In the genomic region with DNA sequence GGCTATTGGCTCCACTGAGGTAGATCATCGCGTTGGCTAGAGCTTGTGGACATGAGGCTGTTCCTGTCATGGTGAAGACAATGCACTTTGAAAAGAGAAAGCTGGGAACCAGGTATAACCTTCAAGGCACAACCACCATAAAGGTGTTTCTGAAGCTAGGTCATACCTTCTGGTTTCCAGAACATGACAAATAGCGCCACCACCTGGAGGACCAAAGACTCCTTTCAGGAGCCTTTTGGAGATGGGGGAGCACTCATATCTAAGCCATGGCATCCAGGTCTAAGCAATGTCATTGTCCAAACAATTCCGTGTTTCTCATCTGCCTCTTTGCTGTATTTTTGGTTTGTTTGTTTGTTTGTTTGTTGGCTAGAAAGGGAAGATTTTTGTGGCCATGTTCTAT, we compare ENCODE assay signal across 21 mouse cellular contexts.
DNase-seq lines count a peak whose midpoint lies in the region; ATAC-seq and TF ChIP-seq lines count a peak whose summit lies in the region.
"Had no signal": no experiment of that assay in that cellular context is flagged by ENCODE, and none has a peak within 500 bp of the region (broad histone marks: within the 10 kb centered on the region; RNA-seq: fewer than 3 reads in every experiment).

No protein-coding gene starts in this region.

- H3K4me3 ChIP-seq in liver, adult 2 months (ENCODE audit: insufficient read depth, low read depth, low read length), result no peak overlapping the region
- H3K4me3 ChIP-seq in liver, embryonic 11.5 days (ENCODE audit: low read depth, low read length), result no peak overlapping the region
- no peak overlapping the region for H3K4me3 ChIP-seq in CH12.LX (replicated peaks in 1 of 3; ENCODE audit: low read depth in 2 of 3, low read length in 2 of 3, poor library complexity in 1 of 3)
- H3K4me3 ChIP-seq in ES-E14 (ENCODE audit: insufficient read depth in 1 of 2, low read depth in 1 of 2, low read length in 2 of 2, poor library complexity in 1 of 2, severe bottlenecking in 1 of 2), result no peak overlapping the region
- H3K4me3 ChIP-seq: embryonic facial prominence, embryonic 12.5 days; hindbrain, embryonic 15.5 days; liver, embryonic 15.5 days; midbrain, embryonic 15.5 days; neural tube, embryonic 12.5 days had no signal

- no peaks in the 10 kb centered on the region for H3K4me1 ChIP-seq in liver, adult 2 months (ENCODE audit: control insufficient read depth, insufficient read depth, low read length)
- H3K4me1 ChIP-seq in liver, embryonic 11.5 days (replicated peaks; ENCODE audit: control insufficient read depth, insufficient read depth, low read length), result no peaks in the 10 kb centered on the region
- H3K4me1 ChIP-seq in CH12.LX (ENCODE audit: control insufficient read depth in 1 of 2, insufficient read depth in 2 of 2) (no peaks in the 10 kb centered on the region; a peak in 1 of 4 replicates), ES-E14 (ENCODE audit: control insufficient read depth in 2 of 2, insufficient read depth in 2 of 2, low read length in 2 of 2, poor library complexity in 1 of 2) (0 out of 4 replicates have a peak, but pooled peaks cover 1 to 2% of the 10 kb centered on the region in 2 experiments)
- H3K4me1 ChIP-seq: embryonic facial prominence, embryonic 12.5 days; hindbrain, embryonic 15.5 days; liver, embryonic 15.5 days; midbrain, embryonic 15.5 days; neural tube, embryonic 12.5 days had no signal

- TF ChIP-seq EP300 in CH12.LX (IDR thresholded peaks at IDR 0.05; ENCODE audit: low read length), result no peak

- dilution Hi-C loops in CH12.LX (cut with MboI; ENCODE audit: extremely low pct_ligation_motif_present, extremely low pct_unique_long_range_greater_than_20kb, low sequenced_read_pairs), result no loop called here

- TF ChIP-seq RAD21 in CH12.LX (IDR thresholded peaks at IDR 0.05; ENCODE audit: low read depth, low read length), result peak; percentile 20

- H3K9me3 ChIP-seq in liver, embryonic 11.5 days (ENCODE audit: control insufficient read depth, low read length), result no peaks in the 10 kb centered on the region
- H3K9me3 ChIP-seq in CH12.LX (replicated peaks; ENCODE audit: low read length) (no peaks in the 10 kb centered on the region), ES-E14 (ENCODE audit: control insufficient read depth, insufficient read depth, low read depth, low read length) (no peaks in the 10 kb centered on the region)
- H3K9me3 ChIP-seq: embryonic facial prominence, embryonic 12.5 days; hindbrain, embryonic 15.5 days; liver, embryonic 15.5 days; midbrain, embryonic 15.5 days; neural tube, embryonic 12.5 days had no signal

- in situ Hi-C loops in CH12.LX (cut with MboI; ENCODE audit: low pct_ligation_motif_present, low pct_unique_long_range_greater_than_20kb, low sequenced_read_pairs), result loop anchor here (25.0 kb wide), 1 partner anchor 155 kb away; a partner anchor contains a TSS
- in situ Hi-C loops in ES-E14 (cut with MboI; ENCODE audit: low sequenced_read_pairs in 2 of 2, unreplicated experiment in 2 of 2), result no loop called here

- H3K36me3 ChIP-seq in liver, adult 2 months (ENCODE audit: control insufficient read depth, insufficient read depth, low read length), result no peaks in the 10 kb centered on the region
- H3K36me3 ChIP-seq in liver, embryonic 11.5 days (ENCODE audit: control insufficient read depth, insufficient read depth, low read length), result no peaks in the 10 kb centered on the region
- no peaks in the 10 kb centered on the region for H3K36me3 ChIP-seq in CH12.LX (replicated peaks in 1 of 2; ENCODE audit: control insufficient read depth in 1 of 2, insufficient read depth in 1 of 2, low read length in 1 of 2)
- no peaks in the 10 kb centered on the region for H3K36me3 ChIP-seq in ES-E14 (ENCODE audit: control insufficient read depth, insufficient read depth, low read length, poor library complexity, severe bottlenecking)
- H3K36me3 ChIP-seq: embryonic facial prominence, embryonic 12.5 days; hindbrain, embryonic 15.5 days; liver, embryonic 15.5 days; midbrain, embryonic 15.5 days; neural tube, embryonic 12.5 days had no signal

- TF ChIP-seq CTCF in liver, adult 2 months (IDR thresholded peaks at IDR 0.05; ENCODE audit: low read depth, low read length), result no peak
- TF ChIP-seq CTCF in CH12.LX (conservative IDR thresholded peaks at IDR 0.05 in 1 of 2, IDR thresholded peaks at IDR 0.05 in 1 of 2; ENCODE audit: low read depth in 2 of 2, low read length in 2 of 2), result peak in 1 of 2 experiments; percentile 48; a peak in 2 of 4 replicates

- DNase-seq in liver, adult 2 months (ENCODE audit: extremely low read depth, low read depth, low spot score), result peak; percentile 18
- no peak for DNase-seq in liver, embryonic 11.5 days (ENCODE audit: low spot score)
- DNase-seq in CH12.LX (ENCODE audit: extremely low read depth) (peak; percentile 12), ES-E14 (ENCODE audit: low read depth, low spot score) (no peak)
- DNase-seq in lung, postnatal 36 days, result peak; percentile 31
- DNase-seq in spleen, adult 18-20 months, result no peak
- no peak for DNase-seq in adrenal gland, postnatal 14 days
- DNase-seq: cerebellum, adult 11 months; forebrain, postnatal 0 days; heart, postnatal 36 days; kidney, adult 9 months; layer of hippocampus, adult 9-11 months; retina, postnatal 1 day; right cerebral cortex, postnatal 25 days; thymus, postnatal 25 days had no signal

- no peaks in the 10 kb centered on the region for H3K79me2 ChIP-seq in liver, adult 2 months (ENCODE audit: control insufficient read depth, insufficient read depth, low read length)
- no peaks in the 10 kb centered on the region for H3K79me2 ChIP-seq in CH12.LX (replicated peaks; ENCODE audit: control insufficient read depth, extremely low read depth, insufficient read depth, poor library complexity, severe bottlenecking)

- no peak for TF ChIP-seq POLR2A in liver, adult 2 months (IDR thresholded peaks at IDR 0.05; ENCODE audit: extremely low read depth, insufficient read depth, low read length)
- TF ChIP-seq POLR2A in CH12.LX (IDR thresholded peaks at IDR 0.05; ENCODE audit: low read depth, low read length), result no peak

- H3K27me3 ChIP-seq in liver, adult 2 months (ENCODE audit: control insufficient read depth, insufficient read depth, low read length), result 0 out of 2 replicates have a peak, but pooled peaks cover 2% of the 10 kb centered on the region
- no peaks in the 10 kb centered on the region for H3K27me3 ChIP-seq in liver, embryonic 11.5 days (replicated peaks; ENCODE audit: control insufficient read depth, insufficient read depth, low read length)
- H3K27me3 ChIP-seq in CH12.LX (replicated peaks), result no peaks in the 10 kb centered on the region
- H3K27me3 ChIP-seq: embryonic facial prominence, embryonic 12.5 days; hindbrain, embryonic 15.5 days; liver, embryonic 15.5 days; midbrain, embryonic 15.5 days; neural tube, embryonic 12.5 days had no signal

- ATAC-seq in liver, embryonic 11.5 days (replicated peaks; ENCODE audit: low FRiP score), result no peak
- ATAC-seq: forebrain, postnatal 0 days; midbrain, embryonic 15.5 days had no signal

- no peak overlapping the region for H3K4me2 ChIP-seq in liver, embryonic 11.5 days
- no peak overlapping the region for H3K4me2 ChIP-seq in CH12.LX (ENCODE audit: insufficient read depth, low read depth, poor library complexity, severe bottlenecking)
- H3K4me2 ChIP-seq: embryonic facial prominence, embryonic 12.5 days; hindbrain, embryonic 15.5 days; liver, embryonic 15.5 days; midbrain, embryonic 15.5 days; neural tube, embryonic 12.5 days had no signal

- 53% methylated on average over 4 of the region's 4 CpGs for WGBS in liver, adult 2 months
- WGBS in liver, embryonic 11.5 days, result 54% methylated on average over 4 of the region's 4 CpGs

- no peak overlapping the region for H3K9ac ChIP-seq in liver, adult 2 months (ENCODE audit: low read depth, low read length)
- H3K9ac ChIP-seq in liver, embryonic 11.5 days (ENCODE audit: low read depth, low read length), result no peak overlapping the region
- H3K9ac ChIP-seq in CH12.LX (ENCODE audit: insufficient read depth, low read depth) (no peak overlapping the region), ES-E14 (ENCODE audit: insufficient read depth, low read depth, low read length, poor library complexity, severe bottlenecking) (no peak overlapping the region)
- H3K9ac ChIP-seq: embryonic facial prominence, embryonic 12.5 days; forebrain, postnatal 0 days; hindbrain, embryonic 15.5 days; liver, embryonic 15.5 days; midbrain, embryonic 15.5 days; neural tube, embryonic 12.5 days had no signal

- no peak overlapping the region for H3K27ac ChIP-seq in liver, adult 2 months (replicated peaks; ENCODE audit: insufficient read depth, low read depth, low read length)
- H3K27ac ChIP-seq in liver, embryonic 11.5 days (ENCODE audit: low read depth, low read length), result no peak overlapping the region
- no peak overlapping the region for H3K27ac ChIP-seq in CH12.LX (ENCODE audit: insufficient read depth, low read depth)
- H3K27ac ChIP-seq in ES-E14 (ENCODE audit: insufficient read depth, low read depth, low read length, poor library complexity, severe bottlenecking), result no peak overlapping the region
- H3K27ac ChIP-seq: embryonic facial prominence, embryonic 12.5 days; hindbrain, embryonic 15.5 days; liver, embryonic 15.5 days; macrophage; midbrain, embryonic 15.5 days; neural tube, embryonic 12.5 days had no signal

TF ChIP-seq in CH12.LX, 34 proteins besides CTCF, POLR2A, EP300 and RAD21:
- TF ChIP-seq NRF1 (IDR thresholded peaks at IDR 0.05; ENCODE audit: low read depth, low read length), result no peak
- TF ChIP-seq ELF1 (IDR thresholded peaks at IDR 0.05; ENCODE audit: low read depth, low read length), result no peak
- no peak for TF ChIP-seq RCOR1 (conservative IDR thresholded peaks at IDR 0.05; ENCODE audit: low read depth, low read length)
- TF ChIP-seq HCFC1 (IDR thresholded peaks at IDR 0.05; ENCODE audit: low read depth, low read length), result no peak
- peak; percentile 26 for TF ChIP-seq SMC3 (IDR thresholded peaks at IDR 0.05; ENCODE audit: low read depth, low read length)
- TF ChIP-seq E2F4 (IDR thresholded peaks at IDR 0.05; ENCODE audit: insufficient replicate concordance, low read depth, low read length), result no peak
- no peak for TF ChIP-seq MXI1 (IDR thresholded peaks at IDR 0.05; ENCODE audit: low read depth, low read length)

TF ChIP-seq in ES-E14, 5 proteins besides CTCF, POLR2A, EP300 and RAD21:
- TF ChIP-seq ZC3H11A (IDR thresholded peaks at IDR 0.05; ENCODE audit: borderline replicate concordance, low read depth, low read length), result 0 out of 2 replicates have a peak, but pooled peaks have one; percentile 21
- TF ChIP-seq HCFC1 (IDR thresholded peaks at IDR 0.05; ENCODE audit: borderline replicate concordance, insufficient read depth, low read length), result no peak
- TF ChIP-seq ZNF384 (IDR thresholded peaks at IDR 0.05; ENCODE audit: low read depth, low read length), result no peak
- no peak for TF ChIP-seq CHD2 (IDR thresholded peaks at IDR 0.05; ENCODE audit: low read depth, low read length)
- no peak for TF ChIP-seq MAFK (IDR thresholded peaks at IDR 0.05; ENCODE audit: insufficient read depth, low read depth, low read length)

Comparison
In these comparisons a context has a peak if more than half of its experiments do, and no peak if none do; other contexts are left out.
1. DNase-seq: peak in liver, adult 2 months (single experiment), CH12.LX (single experiment) and lung, postnatal 36 days (single experiment); none in liver, embryonic 11.5 days (single experiment), ES-E14 (single experiment), spleen, adult 18-20 months (0 of 2) and adrenal gland, postnatal 14 days (single experiment).